Mouse (Mus musculus) retina, adult 2 months (tissue): ENCODE data around the gene Poln.

Source experiments
- DNase-seq: peaks from one replicate; pipeline ENCODE4 v3.0.0-alpha.2; 2012; ENCODE audit warnings: low read depth, low spot score

The Poln gene

GRCm38 (mm10) chr5:34186961-34187391, 17.7 kb upstream of the Poln start:
- DNase-seq: no peak

- DNase-seq: no peak
Measured at GRCm38 (mm10) chr5:34186391-34186790, 17.1 kb upstream of the Poln start.

GRCm38 (mm10) chr5:34185791-34186190, 16.5 kb upstream of the Poln start:
- no peak for DNase-seq

- DNase-seq: no peak
Measured at GRCm38 (mm10) chr5:34185051-34185580, 15.9 kb upstream of the Poln start.

- no peak for DNase-seq
Measured at GRCm38 (mm10) chr5:34183976-34184375, 14.7 kb upstream of the Poln start.

GRCm38 (mm10) chr5:34183156-34183880, 14.1 kb upstream of the Poln start:
- no peak for DNase-seq

GRCm38 (mm10) chr5:34182486-34182885, 13.2 kb upstream of the Poln start:
- no peak for DNase-seq

GRCm38 (mm10) chr5:34177821-34178220, 8.6 kb upstream of the Poln start:
- no peak for DNase-seq

- DNase-seq: no peak
Measured at GRCm38 (mm10) chr5:34177091-34177490, 7.8 kb upstream of the Poln start.

GRCm38 (mm10) chr5:34176691-34177090, 7.4 kb upstream of the Poln start:
- DNase-seq: no peak

GRCm38 (mm10) chr5:34175403-34175694, 6.1 kb upstream of the Poln start:
- no peak for DNase-seq

GRCm38 (mm10) chr5:34174550-34175402, 5.5 kb upstream of the Poln start:
- DNase-seq: no peak

GRCm38 (mm10) chr5:34174021-34174420, 4.8 kb upstream of the Poln start:
- DNase-seq: no peak

- no peak for DNase-seq
Measured at GRCm38 (mm10) chr5:34170726-34171125, 1.5 kb upstream of the Poln start.

GRCm38 (mm10) chr5:34169954-34170353, 706 bp upstream of the Poln start:
- no peak for DNase-seq

- DNase-seq: no peak
Measured at GRCm38 (mm10) chr5:34167857-34168256, 1.4 kb downstream of the Poln start.

- no peak for DNase-seq
Measured at GRCm38 (mm10) chr5:34165793-34166192, 3.5 kb downstream of the Poln start.

GRCm38 (mm10) chr5:34148476-34148875, 20.8 kb downstream of the Poln start:
- no peak for DNase-seq

GRCm38 (mm10) chr5:34147554-34147953, 21.7 kb downstream of the Poln start:
- no peak for DNase-seq

GRCm38 (mm10) chr5:34139751-34140150, 29.5 kb downstream of the Poln start:
- no peak for DNase-seq

GRCm38 (mm10) chr5:34132731-34133130, 36.5 kb downstream of the Poln start:
- no peak for DNase-seq

GRCm38 (mm10) chr5:34124131-34124530, 45.1 kb downstream of the Poln start:
- DNase-seq: no peak
